In genomic region chr4:7450991-7451390, GRCm38 (mm10) we compare ENCODE assay signal across 17 mouse cellular contexts.
"Had no signal": no experiment of that assay in that cellular context is flagged by ENCODE, and none has a peak within 500 bp of the region (broad histone marks: within the 10 kb centered on the region; RNA-seq: fewer than 3 reads in every experiment).

No protein-coding gene starts in this region.

- DNase-seq: lung, adult 18-20 months; lung, embryonic 14.5 days; lung, postnatal 10 days; lung, postnatal 4 days; midbrain, embryonic 14.5 days; retina, postnatal 1 day; right cerebral cortex, adult 18-20 months had no signal

- H3K36me3 ChIP-seq: liver, embryonic 12.5 days; midbrain, embryonic 10.5 days; midbrain, embryonic 12.5 days; neural tube, embryonic 13.5 days; neural tube, embryonic 15.5 days; stomach, embryonic 15.5 days had no signal

- H3K4me3 ChIP-seq: liver, embryonic 12.5 days; midbrain, embryonic 10.5 days; midbrain, embryonic 12.5 days; myocyte; neural tube, embryonic 13.5 days; neural tube, embryonic 15.5 days; stomach, embryonic 15.5 days had no signal

- H3K27me3 ChIP-seq: liver, embryonic 12.5 days; midbrain, embryonic 12.5 days; neural tube, embryonic 13.5 days; neural tube, embryonic 15.5 days; stomach, embryonic 15.5 days had no signal

- ATAC-seq: liver, embryonic 12.5 days; midbrain, embryonic 16.5 days had no signal

- H3K27ac ChIP-seq: liver, embryonic 12.5 days; liver, embryonic 14.5 days; midbrain, embryonic 10.5 days; midbrain, embryonic 12.5 days; neural tube, embryonic 13.5 days; neural tube, embryonic 15.5 days; stomach, embryonic 15.5 days; stomach, postnatal 0 days had no signal

- H3K4me1 ChIP-seq: midbrain, embryonic 10.5 days; stomach, embryonic 15.5 days had no signal
